Mouse (Mus musculus): Measurements from ENCODE around the gene Foxa3. TPM values are rescaled to one million over a fixed set of nuclear protein-coding genes. Genes with fewer than 3 reads are reported as not detected.
A peak's percentile ranks its signal among the peaks of the same experiment; 100 is the strongest.
"Not testable (repeated sequence)": the region's sequence is repeated elsewhere in the genome, so short reads cannot be mapped to it uniquely, and the experiment has no call there.

Gene Foxa3
- 28.5 and 30.8 TPM in 2 replicates for polyA plus RNA-seq (2015; fragmentation: Nextera tagmentation; extraction: Ambion mirVana)

- Histone ChIP-seq H3K27ac (ENCODE audit: low read length) (peak within 1 kb of the TSS; percentile 51), H3K4me3 (ENCODE audit: low read length) (peak within 1 kb of the TSS; percentile 96), H3K9ac (ENCODE audit: low read depth, low read length) (peak within 1 kb of the TSS; percentile 95), H3K4me1 (ENCODE audit: control insufficient read depth, insufficient read depth, low read length) (peaks cover 23% of the 10 kb centered on the region), H3K9me3 (ENCODE audit: control insufficient read depth, low read length) (no peaks in the 10 kb centered on the region), H3K4me2 (ENCODE audit: low read depth, low read length) (peak within 1 kb of the TSS; percentile 93), H3K36me3 (ENCODE audit: control insufficient read depth, insufficient read depth, low read length) (no peaks in the 10 kb centered on the region), H3K27me3 (replicated peaks; ENCODE audit: control insufficient read depth, insufficient read depth, low read length) (peaks cover 8% of the 10 kb centered on the region; the same call in 1 of the 2 replicates)
- 2% methylated on average over 30 of the region's 30 CpGs for WGBS
- peak; percentile 64 for ATAC-seq
Observed at GRCm38 (mm10) chr7:19023357-19023814, at the start of gene Foxa3. Gene Foxa3, minus strand, starts transcription at chr7:19023538.

- ATAC-seq; H3K9ac ChIP-seq (ENCODE audit: low read depth, low read length); H3K4me3 ChIP-seq (ENCODE audit: low read length); H3K36me3 ChIP-seq (ENCODE audit: control insufficient read depth, insufficient read depth, low read length); H3K27ac ChIP-seq (ENCODE audit: low read length); H3K4me1 ChIP-seq (ENCODE audit: control insufficient read depth, insufficient read depth, low read length); H3K4me2 ChIP-seq (ENCODE audit: low read depth, low read length); H3K9me3 ChIP-seq (ENCODE audit: control insufficient read depth, low read length): not testable (repeated sequence)
- peaks cover 14% of the 10 kb centered on the region for H3K27me3 ChIP-seq (replicated peaks; ENCODE audit: control insufficient read depth, insufficient read depth, low read length)
- 56% methylated on average over 3 of the region's 3 CpGs for WGBS
Observed at GRCm38 (mm10) chr7:19071024-19071423, 47.7 kb upstream of the Foxa3 start.

- no peaks in the 10 kb centered on the region for H3K4me1 ChIP-seq (ENCODE audit: control insufficient read depth, insufficient read depth, low read length)
- H3K4me3 ChIP-seq (ENCODE audit: low read length) = no peak overlapping the region
- H3K4me2 ChIP-seq (ENCODE audit: low read depth, low read length) = no peak overlapping the region
- ATAC-seq = no peak
- no peaks in the 10 kb centered on the region for H3K9me3 ChIP-seq (ENCODE audit: control insufficient read depth, low read length)
- H3K27ac ChIP-seq (ENCODE audit: low read length) = no peak overlapping the region
- 52% methylated on average over 3 of the region's 3 CpGs for WGBS
- H3K9ac ChIP-seq (ENCODE audit: low read depth, low read length) = no peak overlapping the region
- peaks cover 29% of the 10 kb centered on the region for H3K27me3 ChIP-seq (replicated peaks; ENCODE audit: control insufficient read depth, insufficient read depth, low read length)
- no peaks in the 10 kb centered on the region for H3K36me3 ChIP-seq (ENCODE audit: control insufficient read depth, insufficient read depth, low read length)
Observed at GRCm38 (mm10) chr7:19069500-19069899, 46.2 kb upstream of the Foxa3 start.

DNA sequence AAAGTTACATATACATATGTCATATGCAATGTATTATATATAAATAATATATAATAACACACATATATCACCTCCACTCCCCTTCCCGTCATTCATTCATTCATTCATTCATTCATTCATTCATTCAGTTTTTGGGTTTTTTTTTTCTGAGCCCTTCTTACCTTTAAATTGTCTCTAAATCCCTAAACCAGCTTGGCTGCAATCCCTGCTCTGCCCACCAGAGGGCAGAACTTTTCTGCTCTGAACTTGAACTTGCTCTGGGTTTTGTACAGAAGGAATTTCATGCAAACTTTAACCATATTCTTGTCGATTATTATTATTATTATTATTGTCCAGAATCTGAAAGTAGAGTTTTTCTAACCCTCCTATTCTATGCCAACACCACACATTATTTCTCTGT lies 45.4 kb upstream of the Foxa3 start:
- no peak overlapping the region for H3K27ac ChIP-seq (ENCODE audit: low read length)
- no peak overlapping the region for H3K9ac ChIP-seq (ENCODE audit: low read depth, low read length)
- H3K4me1 ChIP-seq (ENCODE audit: control insufficient read depth, insufficient read depth, low read length) = no peaks in the 10 kb centered on the region
- no peaks in the 10 kb centered on the region for H3K36me3 ChIP-seq (ENCODE audit: control insufficient read depth, insufficient read depth, low read length)
- ATAC-seq = no peak
- H3K4me3 ChIP-seq (ENCODE audit: low read length) = no peak overlapping the region
- WGBS = 2% methylated on average over 2 of the region's 2 CpGs
- H3K27me3 ChIP-seq (replicated peaks; ENCODE audit: control insufficient read depth, insufficient read depth, low read length) = peaks cover 30% of the 10 kb centered on the region
- H3K9me3 ChIP-seq (ENCODE audit: control insufficient read depth, low read length) = no peaks in the 10 kb centered on the region
- H3K4me2 ChIP-seq (ENCODE audit: low read depth, low read length) = no peak overlapping the region

- Histone ChIP-seq H3K9me3 (ENCODE audit: control insufficient read depth, low read length) (no peaks in the 10 kb centered on the region), H3K4me2 (ENCODE audit: low read depth, low read length) (no peak overlapping the region), H3K27ac (ENCODE audit: low read length) (no peak overlapping the region), H3K27me3 (replicated peaks; ENCODE audit: control insufficient read depth, insufficient read depth, low read length) (peaks cover 30% of the 10 kb centered on the region), H3K9ac (ENCODE audit: low read depth, low read length) (no peak overlapping the region), H3K4me1 (ENCODE audit: control insufficient read depth, insufficient read depth, low read length) (no peaks in the 10 kb centered on the region), H3K36me3 (ENCODE audit: control insufficient read depth, insufficient read depth, low read length) (no peaks in the 10 kb centered on the region), H3K4me3 (ENCODE audit: low read length) (no peak overlapping the region)
- WGBS = 63% methylated on average over 14 of the region's 14 CpGs
- ATAC-seq = no peak
Observed at GRCm38 (mm10) chr7:19067935-19068334, 44.6 kb upstream of the Foxa3 start.

DNA sequence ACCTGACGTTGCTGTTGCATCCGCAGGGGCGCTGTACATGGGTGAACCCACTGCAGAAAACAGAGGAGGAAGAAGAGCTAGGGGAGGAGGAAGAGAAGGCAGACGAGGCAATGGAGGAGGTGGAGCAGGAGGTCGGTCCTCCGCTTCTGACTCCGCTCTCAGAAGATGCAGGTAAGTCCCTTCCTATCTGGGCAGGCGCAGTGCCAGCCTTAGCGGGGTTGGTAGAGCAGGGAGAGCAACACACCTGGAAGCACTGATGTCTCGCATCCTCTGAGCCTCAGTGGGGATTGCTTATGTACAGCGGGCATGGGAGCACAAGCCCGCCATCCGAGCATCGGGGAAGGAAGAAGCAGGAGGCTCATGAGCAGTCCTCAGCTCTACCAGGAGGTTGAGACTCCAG lies 43.7 kb upstream of the Foxa3 start:
- no peak for ATAC-seq
- 38% methylated on average over 14 of the region's 14 CpGs for WGBS
- no peak overlapping the region for H3K4me2 ChIP-seq (ENCODE audit: low read depth, low read length)
- H3K4me1 ChIP-seq (ENCODE audit: control insufficient read depth, insufficient read depth, low read length) = no peaks in the 10 kb centered on the region
- no peaks in the 10 kb centered on the region for H3K9me3 ChIP-seq (ENCODE audit: control insufficient read depth, low read length)
- H3K27ac ChIP-seq (ENCODE audit: low read length) = no peak overlapping the region
- H3K36me3 ChIP-seq (ENCODE audit: control insufficient read depth, insufficient read depth, low read length) = no peaks in the 10 kb centered on the region
- H3K27me3 ChIP-seq (replicated peaks; ENCODE audit: control insufficient read depth, insufficient read depth, low read length) = peaks cover 30% of the 10 kb centered on the region
- H3K4me3 ChIP-seq (ENCODE audit: low read length) = no peak overlapping the region
- no peak overlapping the region for H3K9ac ChIP-seq (ENCODE audit: low read depth, low read length)

- 45% methylated on average over 13 of the region's 13 CpGs for WGBS
- Histone ChIP-seq H3K9ac (ENCODE audit: low read depth, low read length) (0 out of 2 replicates have a peak overlapping the region, but pooled peaks have one; percentile 37), H3K4me2 (ENCODE audit: low read depth, low read length) (no peak overlapping the region), H3K4me3 (ENCODE audit: low read length) (no peak overlapping the region), H3K4me1 (ENCODE audit: control insufficient read depth, insufficient read depth, low read length) (no peaks in the 10 kb centered on the region), H3K36me3 (ENCODE audit: control insufficient read depth, insufficient read depth, low read length) (no peaks in the 10 kb centered on the region), H3K9me3 (ENCODE audit: control insufficient read depth, low read length) (no peaks in the 10 kb centered on the region), H3K27me3 (replicated peaks; ENCODE audit: control insufficient read depth, insufficient read depth, low read length) (peaks cover 30% of the 10 kb centered on the region), H3K27ac (ENCODE audit: low read length) (no peak overlapping the region)
- ATAC-seq = no peak
Observed at GRCm38 (mm10) chr7:19065896-19066295, 42.6 kb upstream of the Foxa3 start.

DNA sequence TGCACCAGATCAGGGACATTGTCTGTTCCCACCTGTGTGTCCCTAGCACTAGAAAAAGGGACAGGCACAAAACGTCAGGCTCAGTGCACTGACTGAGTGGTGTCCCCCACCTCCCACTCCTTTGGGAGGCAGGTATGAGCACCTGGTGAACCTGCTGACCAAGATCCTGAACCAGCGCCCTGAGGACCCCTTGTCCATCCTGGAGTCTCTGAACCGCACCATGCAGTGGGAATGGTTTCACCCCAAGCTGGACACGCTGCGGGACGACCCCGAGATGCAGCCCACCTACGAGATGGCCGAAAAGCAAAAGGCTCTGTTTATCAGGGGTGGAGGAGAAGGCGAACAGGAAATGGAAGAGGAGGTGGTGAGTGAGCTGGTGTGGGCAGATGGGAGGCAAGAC lies 34.1 kb upstream of the Foxa3 start:
- H3K27ac ChIP-seq (ENCODE audit: low read length) = no peak overlapping the region
- no peak overlapping the region for H3K9ac ChIP-seq (ENCODE audit: low read depth, low read length)
- ATAC-seq = no peak
- no peak overlapping the region for H3K4me3 ChIP-seq (ENCODE audit: low read length)
- H3K36me3 ChIP-seq (ENCODE audit: control insufficient read depth, insufficient read depth, low read length) = no peaks in the 10 kb centered on the region
- H3K9me3 ChIP-seq (ENCODE audit: control insufficient read depth, low read length) = no peaks in the 10 kb centered on the region
- H3K4me2 ChIP-seq (ENCODE audit: low read depth, low read length) = no peak overlapping the region
- no peaks in the 10 kb centered on the region for H3K27me3 ChIP-seq (replicated peaks; ENCODE audit: control insufficient read depth, insufficient read depth, low read length)
- 88% methylated on average over 10 of the region's 10 CpGs for WGBS
- peaks cover 9% of the 10 kb centered on the region; the same call in 1 of the 2 replicates for H3K4me1 ChIP-seq (ENCODE audit: control insufficient read depth, insufficient read depth, low read length)

DNA sequence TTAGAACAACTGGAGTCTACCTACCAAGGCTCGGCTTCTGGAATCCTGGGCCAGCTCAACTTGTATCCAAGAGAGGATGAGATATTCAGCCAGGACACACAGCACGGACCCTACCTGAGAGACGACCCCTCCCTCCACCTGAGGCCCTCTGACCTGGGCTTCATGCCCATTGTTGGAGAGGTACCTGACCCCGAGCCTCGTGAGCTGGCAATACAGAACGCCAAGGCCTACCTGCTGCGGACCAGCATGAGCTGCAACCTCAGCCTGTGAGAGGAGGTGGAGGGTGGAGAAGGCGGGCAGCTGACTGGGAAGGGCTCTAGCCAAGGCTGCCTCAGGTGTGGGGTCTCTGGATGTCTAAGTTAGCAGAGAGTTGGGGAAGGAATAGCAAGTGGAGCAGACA lies 31.8 kb upstream of the Foxa3 start:
- 89% methylated on average over 8 of the region's 8 CpGs for WGBS
- peaks cover 9% of the 10 kb centered on the region; the same call in 1 of the 2 replicates for H3K4me1 ChIP-seq (ENCODE audit: control insufficient read depth, insufficient read depth, low read length)
- H3K27me3 ChIP-seq (replicated peaks; ENCODE audit: control insufficient read depth, insufficient read depth, low read length) = no peaks in the 10 kb centered on the region
- peaks cover 5% of the 10 kb centered on the region; the same call in 1 of the 2 replicates for H3K36me3 ChIP-seq (ENCODE audit: control insufficient read depth, insufficient read depth, low read length)
- no peak overlapping the region for H3K4me3 ChIP-seq (ENCODE audit: low read length)
- no peak for ATAC-seq
- no peak overlapping the region for H3K27ac ChIP-seq (ENCODE audit: low read length)
- H3K9ac ChIP-seq (ENCODE audit: low read depth, low read length) = no peak overlapping the region
- H3K4me2 ChIP-seq (ENCODE audit: low read depth, low read length) = no peak overlapping the region
- H3K9me3 ChIP-seq (ENCODE audit: control insufficient read depth, low read length) = no peaks in the 10 kb centered on the region

GRCm38 (mm10) chr7:19054777-19055076 lies 31.4 kb upstream of the Foxa3 start:
- Histone ChIP-seq H3K9ac (ENCODE audit: low read depth, low read length) (0 out of 2 replicates have a peak overlapping the region, but pooled peaks have one; percentile 22), H3K4me3 (ENCODE audit: low read length) (no peak overlapping the region), H3K4me2 (ENCODE audit: low read depth, low read length) (peak overlapping the region; percentile 24; the same call in 1 of the 2 replicates), H3K9me3 (ENCODE audit: control insufficient read depth, low read length) (no peaks in the 10 kb centered on the region), H3K27me3 (replicated peaks; ENCODE audit: control insufficient read depth, insufficient read depth, low read length) (no peaks in the 10 kb centered on the region), H3K27ac (ENCODE audit: low read length) (no peak overlapping the region), H3K4me1 (ENCODE audit: control insufficient read depth, insufficient read depth, low read length) (peaks cover 9% of the 10 kb centered on the region; the same call in 1 of the 2 replicates), H3K36me3 (ENCODE audit: control insufficient read depth, insufficient read depth, low read length) (peaks cover 9% of the 10 kb centered on the region)
- 73% methylated on average over 9 of the region's 9 CpGs for WGBS
- peak; percentile 23; the same call in 1 of the 2 replicates for ATAC-seq
